In genomic region chr17:83545259-83545658, GRCm38 (mm10) we compare ENCODE assay signal across 12 mouse cellular contexts. TPM values are rescaled to one million over a fixed set of nuclear protein-coding genes. Genes with fewer than 3 reads are reported as not detected.
DNase-seq lines count a peak whose midpoint lies in the region; ATAC-seq lines count a peak whose summit lies in the region.
"Had no signal": no experiment of that assay in that cellular context is flagged by ENCODE, and none has a peak within 500 bp of the region (broad histone marks: within the 10 kb centered on the region; RNA-seq: fewer than 3 reads in every experiment).

No protein-coding gene starts in this region.

- H3K4me2 ChIP-seq in liver, embryonic 11.5 days, result peak overlapping the region; percentile 65
- peak overlapping the region; percentile 44; the same call in 1 of the 2 replicates for H3K4me2 ChIP-seq in forebrain, embryonic 14.5 days (ENCODE audit: low read length)
- peak overlapping the region; percentile 56; the same call in 1 of the 2 replicates for H3K4me2 ChIP-seq in intestine, embryonic 16.5 days (ENCODE audit: low read depth, low read length)
- peak overlapping the region; percentile 51 for H3K4me2 ChIP-seq in neural tube, embryonic 13.5 days

- H3K36me3 ChIP-seq in liver, embryonic 11.5 days (ENCODE audit: control insufficient read depth, insufficient read depth, low read length), result no peaks in the 10 kb centered on the region
- no peaks in the 10 kb centered on the region for H3K36me3 ChIP-seq in forebrain, embryonic 14.5 days (ENCODE audit: control insufficient read depth, insufficient read depth, low read length)
- H3K36me3 ChIP-seq in intestine, embryonic 16.5 days (ENCODE audit: control insufficient read depth, insufficient read depth, low read length), result no peaks in the 10 kb centered on the region
- H3K36me3 ChIP-seq in neural tube, embryonic 13.5 days, result no peaks in the 10 kb centered on the region

- H3K4me3 ChIP-seq in liver, embryonic 11.5 days (ENCODE audit: low read depth, low read length), result no peak overlapping the region
- H3K4me3 ChIP-seq in forebrain, embryonic 14.5 days (ENCODE audit: low read depth, low read length), result no peak overlapping the region
- H3K4me3 ChIP-seq in intestine, embryonic 16.5 days (ENCODE audit: low read length), result no peak overlapping the region; the same call in 1 of the 2 replicates
- no peak overlapping the region for H3K4me3 ChIP-seq in neural tube, embryonic 13.5 days

- peaks cover 5% of the 10 kb centered on the region for H3K4me1 ChIP-seq in liver, embryonic 11.5 days (replicated peaks; ENCODE audit: control insufficient read depth, insufficient read depth, low read length)
- H3K4me1 ChIP-seq in forebrain, embryonic 14.5 days (ENCODE audit: control insufficient read depth, insufficient read depth, low read length), result peaks cover 18% of the 10 kb centered on the region; the same call in 1 of the 2 replicates
- peaks cover 5% of the 10 kb centered on the region for H3K4me1 ChIP-seq in intestine, embryonic 16.5 days (ENCODE audit: control insufficient read depth, insufficient read depth, low read length)
- H3K4me1 ChIP-seq in neural tube, embryonic 13.5 days (replicated peaks), result peaks cover 30% of the 10 kb centered on the region

- H3K27ac ChIP-seq in liver, embryonic 11.5 days (ENCODE audit: low read depth, low read length), result no peak overlapping the region
- no peak overlapping the region for H3K27ac ChIP-seq in forebrain, embryonic 14.5 days (ENCODE audit: low read depth, low read length)
- no peak overlapping the region for H3K27ac ChIP-seq in intestine, embryonic 16.5 days (ENCODE audit: low read length)
- 0 out of 2 replicates have a peak overlapping the region, but pooled peaks have one; percentile 63 for H3K27ac ChIP-seq in neural tube, embryonic 13.5 days (replicated peaks)

- WGBS in liver, embryonic 11.5 days, result 77% methylated on average over 6 of the region's 6 CpGs
- 81% methylated on average over 6 of the region's 6 CpGs for WGBS in forebrain, embryonic 14.5 days
- 65% methylated on average over 6 of the region's 6 CpGs for WGBS in intestine, embryonic 16.5 days
- WGBS in neural tube, embryonic 13.5 days, result 61% methylated on average over 6 of the region's 6 CpGs

- H3K9ac ChIP-seq in liver, embryonic 11.5 days (ENCODE audit: low read depth, low read length), result no peak overlapping the region
- H3K9ac ChIP-seq in forebrain, embryonic 14.5 days (ENCODE audit: low read length), result no peak overlapping the region
- no peak overlapping the region for H3K9ac ChIP-seq in intestine, embryonic 16.5 days (ENCODE audit: low read depth, low read length)
- H3K9ac ChIP-seq in neural tube, embryonic 13.5 days, result no peak overlapping the region; the same call in 1 of the 2 replicates

- peaks cover 16% of the 10 kb centered on the region for H3K27me3 ChIP-seq in liver, embryonic 11.5 days (replicated peaks; ENCODE audit: control insufficient read depth, insufficient read depth, low read length)
- H3K27me3 ChIP-seq in forebrain, embryonic 14.5 days (replicated peaks; ENCODE audit: control insufficient read depth, insufficient read depth, low read length), result peaks cover 7% of the 10 kb centered on the region
- H3K27me3 ChIP-seq in intestine, embryonic 16.5 days (replicated peaks; ENCODE audit: control insufficient read depth, insufficient read depth, low read length), result peaks cover 5% of the 10 kb centered on the region; the same call in 1 of the 2 replicates
- H3K27me3 ChIP-seq in neural tube, embryonic 13.5 days, result peaks cover 20% of the 10 kb centered on the region
- H3K27me3 ChIP-seq: Patski had no signal

- ATAC-seq in liver, embryonic 11.5 days (replicated peaks; ENCODE audit: low FRiP score), result no peak
- no peak for ATAC-seq in forebrain, embryonic 14.5 days
- no peak for ATAC-seq in intestine, embryonic 16.5 days
- ATAC-seq in neural tube, embryonic 13.5 days (ENCODE audit: low read depth), result no peak
- ATAC-seq: Patski had no signal

- DNase-seq in liver, embryonic 11.5 days (ENCODE audit: low spot score), result no peak
- no peak for DNase-seq in liver
- no peak for DNase-seq in forebrain, embryonic 14.5 days (ENCODE audit: low spot score)
- no peak for DNase-seq in c-Kit-positive CD71-positive TER-119-positive erythroid progenitor cells, embryonic 14.5 days (ENCODE audit: low spot score)
- DNase-seq in urinary bladder, postnatal 14 days (ENCODE audit: low spot score), result no peak
- DNase-seq in ovary, postnatal 10 days (ENCODE audit: low spot score), result no peak
- DNase-seq: cerebellum, adult 9-10 months; gastrocnemius, postnatal 25 days; right cerebral cortex, adult 18-20 months had no signal

- H3K9me3 ChIP-seq in liver, embryonic 11.5 days (ENCODE audit: control insufficient read depth, low read length), result no peaks in the 10 kb centered on the region
- no peaks in the 10 kb centered on the region for H3K9me3 ChIP-seq in forebrain, embryonic 14.5 days (replicated peaks; ENCODE audit: control insufficient read depth, low read length)
- H3K9me3 ChIP-seq in intestine, embryonic 16.5 days (ENCODE audit: control insufficient read depth, low read length), result no peaks in the 10 kb centered on the region
- no peaks in the 10 kb centered on the region for H3K9me3 ChIP-seq in neural tube, embryonic 13.5 days

RNA-seq across cellular contexts. Expression of gene Cox7a2l, which starts 28.1 kb away (rescaled TPM):
- polyA plus RNA-seq in liver, embryonic 11.5 days (2014; fragmentation: Nextera tagmentation; extraction: Ambion mirVana), result 134 and 136 TPM in 2 replicates
- polyA plus RNA-seq in forebrain, embryonic 14.5 days (2014; fragmentation: Nextera tagmentation; extraction: Ambion mirVana), result 213 and 231 TPM in 2 replicates
- polyA plus RNA-seq in intestine, embryonic 16.5 days (2015; fragmentation: Nextera tagmentation; extraction: Ambion mirVana), result 189 and 191 TPM in 2 replicates
- 183 and 192 TPM in 2 replicates for polyA plus RNA-seq in neural tube, embryonic 13.5 days (2015; fragmentation: Nextera tagmentation; extraction: Ambion mirVana)
